7 mouse cellular contexts compared by ENCODE assay signal in the genomic region with DNA sequence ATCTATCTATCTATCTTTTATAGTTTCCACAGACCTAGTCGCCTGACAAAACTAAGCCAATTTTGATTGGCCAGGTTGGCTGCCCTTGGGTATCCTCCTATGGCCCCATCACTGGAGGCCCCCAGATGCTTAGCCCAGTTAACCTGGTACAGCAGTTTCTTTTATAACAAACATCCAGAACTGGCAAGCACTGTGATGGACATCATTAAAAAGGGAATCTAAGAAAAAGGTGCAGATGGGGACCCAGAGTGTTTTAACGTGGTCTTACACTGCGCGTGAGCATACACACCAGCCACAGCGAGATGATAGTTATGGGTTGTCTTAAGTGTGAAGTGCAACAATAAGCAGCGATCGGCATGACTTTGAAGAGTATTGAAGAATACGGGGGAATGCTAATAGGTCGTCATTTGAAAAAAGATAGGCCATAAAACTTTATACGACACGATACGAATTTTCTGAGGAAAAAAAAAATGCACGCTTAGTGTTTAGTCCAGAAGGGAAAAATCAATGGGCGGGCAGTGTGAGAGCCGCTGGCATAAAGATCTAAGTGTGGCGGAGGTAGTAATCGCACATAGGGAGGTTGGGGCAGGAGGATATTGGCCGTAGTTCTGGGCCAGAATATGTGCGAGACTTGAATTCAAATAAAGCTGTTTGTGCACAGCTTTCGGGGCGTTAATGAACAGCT. TPM values are rescaled to one million over a fixed set of nuclear protein-coding genes. Genes with fewer than 3 reads are reported as not detected.
DNase-seq lines count a peak whose midpoint lies in the region; ATAC-seq and TF ChIP-seq lines count a peak whose summit lies in the region.

No protein-coding gene starts in this region.

- H3K4me3 ChIP-seq in lung, postnatal 0 days (ENCODE audit: low read depth, low read length) = peak overlapping the region; percentile 68
- peak overlapping the region; percentile 61 for H3K4me3 ChIP-seq in forebrain, embryonic 13.5 days
- peak overlapping the region; percentile 69 to 70 for H3K4me3 ChIP-seq in liver, embryonic 14.5 days (ENCODE audit: insufficient read depth in 1 of 2, low read depth in 2 of 2, low read length in 2 of 2)
- peak overlapping the region; percentile 67 for H3K4me3 ChIP-seq in stomach, postnatal 0 days (ENCODE audit: low read depth, low read length)

- H3K36me3 ChIP-seq in lung, postnatal 0 days (ENCODE audit: insufficient read depth, low read length) = peaks cover 7% of the 10 kb centered on the region
- peaks cover 32% of the 10 kb centered on the region for H3K36me3 ChIP-seq in forebrain, embryonic 13.5 days (ENCODE audit: poor library complexity, severe bottlenecking)
- H3K36me3 ChIP-seq in liver, embryonic 14.5 days (replicated peaks; ENCODE audit: control insufficient read depth, insufficient read depth, low read depth) = peaks cover 9% of the 10 kb centered on the region
- H3K36me3 ChIP-seq in stomach, postnatal 0 days (ENCODE audit: control insufficient read depth, insufficient read depth, low read length) = peaks cover 15% of the 10 kb centered on the region; the same call in 1 of the 2 replicates

- 14% methylated on average over 21 of the region's 21 CpGs for WGBS in lung, postnatal 0 days
- 14% methylated on average over 21 of the region's 21 CpGs for WGBS in forebrain, embryonic 13.5 days
- 15% methylated on average over 21 of the region's 21 CpGs for WGBS in liver, embryonic 14.5 days (ENCODE audit: insufficient replicate concordance)
- 14% methylated on average over 21 of the region's 21 CpGs for WGBS in stomach, postnatal 0 days

- no peaks in the 10 kb centered on the region for H3K9me3 ChIP-seq in lung, postnatal 0 days (ENCODE audit: low read length)
- no peaks in the 10 kb centered on the region for H3K9me3 ChIP-seq in forebrain, embryonic 13.5 days (replicated peaks)
- no peaks in the 10 kb centered on the region for H3K9me3 ChIP-seq in liver, embryonic 14.5 days (ENCODE audit: control insufficient read depth, low read length)
- H3K9me3 ChIP-seq in stomach, postnatal 0 days (ENCODE audit: control insufficient read depth, low read length) = no peaks in the 10 kb centered on the region

- peak; percentile 48 for ATAC-seq in lung, postnatal 0 days
- peak; percentile 16; the same call in 1 of the 2 replicates for ATAC-seq in forebrain, embryonic 13.5 days
- peak; percentile 34; the same call in 1 of the 2 replicates for ATAC-seq in liver, embryonic 14.5 days (ENCODE audit: insufficient read depth)
- ATAC-seq in stomach, postnatal 0 days (ENCODE audit: low FRiP score, low TSS enrichment) = no peak; the same call in 1 of the 2 replicates
- ATAC-seq in frontal cortex, adult (ENCODE audit: low TSS enrichment) = no peak

- peaks cover 5% of the 10 kb centered on the region; the same call in 1 of the 2 replicates for H3K4me1 ChIP-seq in lung, postnatal 0 days (ENCODE audit: insufficient read depth, low read depth, low read length)
- peaks cover 17% of the 10 kb centered on the region for H3K4me1 ChIP-seq in forebrain, embryonic 13.5 days
- peaks cover 9 to 12% of the 10 kb centered on the region in 2 experiments for H3K4me1 ChIP-seq in liver, embryonic 14.5 days (replicated peaks; ENCODE audit: control insufficient read depth in 2 of 2, insufficient read depth in 2 of 2, low read length in 1 of 2)
- H3K4me1 ChIP-seq in stomach, postnatal 0 days (replicated peaks; ENCODE audit: control insufficient read depth, insufficient read depth) = no peaks in the 10 kb centered on the region

- TF ChIP-seq CTCF in lung, postnatal 0 days (IDR thresholded peaks at IDR 0.05) = no peak
- no peak for TF ChIP-seq CTCF in liver, embryonic 14.5 days (IDR thresholded peaks at IDR 0.05; ENCODE audit: low read depth)
- no peak for TF ChIP-seq CTCF in stomach, postnatal 0 days (IDR thresholded peaks at IDR 0.05; ENCODE audit: low read depth)

- no peak for TF ChIP-seq EP300 in lung, postnatal 0 days (IDR thresholded peaks at IDR 0.05)
- TF ChIP-seq EP300 in liver, embryonic 14.5 days (IDR thresholded peaks at IDR 0.05; ENCODE audit: low read depth) = no peak
- TF ChIP-seq EP300 in stomach, postnatal 0 days (optimal IDR thresholded peaks at IDR 0.05) = no peak

- H3K9ac ChIP-seq in lung, postnatal 0 days (replicated peaks; ENCODE audit: low read depth) = peak overlapping the region; percentile 60
- peak overlapping the region; percentile 86 for H3K9ac ChIP-seq in forebrain, embryonic 13.5 days
- H3K9ac ChIP-seq in liver, embryonic 14.5 days (replicated peaks) = peak overlapping the region; percentile 74
- peak overlapping the region; percentile 79 for H3K9ac ChIP-seq in stomach, postnatal 0 days (ENCODE audit: low read length)

- H3K27ac ChIP-seq in lung, postnatal 0 days (ENCODE audit: low read length) = peak overlapping the region; percentile 68; the same call in 1 of the 2 replicates
- H3K27ac ChIP-seq in forebrain, embryonic 13.5 days = peak overlapping the region; percentile 83
- no peak overlapping the region for H3K27ac ChIP-seq in liver, embryonic 14.5 days
- H3K27ac ChIP-seq in stomach, postnatal 0 days (replicated peaks) = no peak overlapping the region

- DNase-seq in lung, postnatal 0 days (ENCODE audit: low spot score) = no peak
- DNase-seq in lung, postnatal 25 days (ENCODE audit: low spot score) = no peak
- no peak for DNase-seq in liver, embryonic 14.5 days (ENCODE audit: low read depth in 3 of 3, low spot score in 3 of 3)
- no peak for DNase-seq in stomach, postnatal 0 days (ENCODE audit: low spot score)
- no peak for DNase-seq in frontal cortex, postnatal 25 days (ENCODE audit: low spot score in 2 of 2)

- peak overlapping the region; percentile 84 for H3K4me2 ChIP-seq in lung, postnatal 0 days (replicated peaks; ENCODE audit: low read depth, low read length)
- H3K4me2 ChIP-seq in forebrain, embryonic 13.5 days = peak overlapping the region; percentile 90
- H3K4me2 ChIP-seq in liver, embryonic 14.5 days (ENCODE audit: low read depth) = peak overlapping the region; percentile 95
- peak overlapping the region; percentile 96 for H3K4me2 ChIP-seq in stomach, postnatal 0 days (replicated peaks; ENCODE audit: low read depth)

- no peaks in the 10 kb centered on the region for H3K27me3 ChIP-seq in lung, postnatal 0 days (replicated peaks; ENCODE audit: insufficient read depth, low read length)
- H3K27me3 ChIP-seq in forebrain, embryonic 13.5 days = no peaks in the 10 kb centered on the region
- H3K27me3 ChIP-seq in liver, embryonic 14.5 days (ENCODE audit: control insufficient read depth, insufficient read depth, low read length) = no peaks in the 10 kb centered on the region
- H3K27me3 ChIP-seq in stomach, postnatal 0 days (ENCODE audit: control insufficient read depth, insufficient read depth, low read length) = no peaks in the 10 kb centered on the region

RNA-seq across cellular contexts. Expression of a gene that starts 49.7 kb away (rescaled TPM):
- 6.1 TPM in 2 replicates for polyA plus RNA-seq in lung, postnatal 0 days (2015; fragmentation: Nextera tagmentation; extraction: Ambion mirVana)
- polyA plus RNA-seq in forebrain, embryonic 13.5 days (2015; fragmentation: Nextera tagmentation; extraction: Ambion mirVana) = 10.0 and 12.6 TPM in 2 replicates
- 5.8 and 5.9 TPM in 2 replicates for polyA plus RNA-seq in liver, embryonic 14.5 days (2012; rRNA removed)
- polyA plus RNA-seq in liver, embryonic 14.5 days (2014; fragmentation: Nextera tagmentation; extraction: Ambion mirVana) = 2.2 and 2.6 TPM in 2 replicates
- 2.1 and 2.4 TPM in 2 replicates for polyA plus RNA-seq in stomach, postnatal 0 days (2015; fragmentation: Nextera tagmentation; extraction: Ambion mirVana)

RNA-seq across cellular contexts. Expression of a gene that starts 49.8 kb away (rescaled TPM):
- 90.5 and 95.8 TPM in 2 replicates for polyA plus RNA-seq in lung, postnatal 0 days (2015; fragmentation: Nextera tagmentation; extraction: Ambion mirVana)
- polyA plus RNA-seq in forebrain, embryonic 13.5 days (2015; fragmentation: Nextera tagmentation; extraction: Ambion mirVana) = 143 and 144 TPM in 2 replicates
- 33.5 and 50.2 TPM in 2 replicates for polyA plus RNA-seq in liver, embryonic 14.5 days (2012; rRNA removed)
- polyA plus RNA-seq in liver, embryonic 14.5 days (2014; fragmentation: Nextera tagmentation; extraction: Ambion mirVana) = 69.1 and 73.8 TPM in 2 replicates
- 86.7 and 87.3 TPM in 2 replicates for polyA plus RNA-seq in stomach, postnatal 0 days (2015; fragmentation: Nextera tagmentation; extraction: Ambion mirVana)

Comparison
In these comparisons a context has a peak if more than half of its experiments do, and no peak if none do; other contexts are left out.
1. ATAC-seq: peak in lung, postnatal 0 days (single experiment), forebrain, embryonic 13.5 days (single experiment) and liver, embryonic 14.5 days (single experiment); none in stomach, postnatal 0 days (single experiment) and frontal cortex, adult (single experiment).
2. H3K27ac ChIP-seq: peak in lung, postnatal 0 days (single experiment) and forebrain, embryonic 13.5 days (single experiment); none in liver, embryonic 14.5 days (single experiment) and stomach, postnatal 0 days (single experiment).
3. Peak in every context shown above with its lines, with median percentiles within 50 percentile points of each other: H3K4me2 ChIP-seq, H3K4me3 ChIP-seq and H3K9ac ChIP-seq.